Mouse (Mus musculus): ENCODE data around the gene Eif3k. TPM values are rescaled to one million over a fixed set of nuclear protein-coding genes. Genes with fewer than 3 reads are reported as not detected.

The Eif3k gene
- polyA plus RNA-seq, 1 experiment: 228 TPM

DNA sequence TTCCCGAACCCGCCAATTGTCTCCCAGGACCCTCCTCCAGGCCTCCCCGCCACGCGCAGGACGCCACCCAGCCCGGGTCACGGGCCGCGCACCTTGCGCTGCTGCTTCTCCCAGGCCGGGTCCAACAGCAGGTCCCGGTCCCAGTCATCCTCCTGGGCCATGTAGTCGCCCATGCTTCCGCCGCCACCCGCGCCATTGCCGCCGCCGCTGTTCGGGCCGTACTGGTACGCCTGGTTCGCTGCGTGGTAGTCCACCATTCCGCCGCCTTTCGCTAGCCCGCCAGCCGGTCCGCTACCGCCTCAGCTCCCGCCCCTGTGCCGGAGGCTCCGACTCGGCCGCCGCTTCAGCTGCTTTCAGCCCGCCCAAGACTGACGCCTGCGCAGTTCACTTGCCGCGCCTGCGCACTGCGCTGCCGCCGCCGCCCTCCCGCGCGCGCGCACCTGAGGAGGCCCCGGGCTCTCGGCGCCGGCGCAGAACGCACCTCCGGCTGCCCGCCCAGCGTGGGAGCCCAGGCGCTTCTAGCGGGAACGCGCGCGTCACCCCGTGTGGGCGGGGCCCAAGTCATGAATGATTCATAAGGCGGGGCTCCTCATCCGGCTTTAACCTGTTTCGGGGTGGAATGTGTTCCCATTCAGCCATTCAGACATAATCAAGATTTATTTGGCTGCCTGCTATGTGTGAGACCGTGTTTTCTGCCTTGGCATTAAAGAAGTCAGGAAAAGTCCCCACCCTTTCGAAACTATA lies 19.6 kb downstream of the Eif3k start, which contains the start of gene Actn4:
Actn4 (minus strand) TSS at position 414 of the 744 bp plus-strand sequence.
- peak within 1 kb of the TSS; percentile 93 for H3K4me3 ChIP-seq (ENCODE audit: insufficient read depth, low read length)
- H3K4me1 ChIP-seq (ENCODE audit: control insufficient read depth, insufficient read depth, low read length): peaks cover 35% of the 10 kb centered on the region
- peak within 1 kb of the TSS; percentile 30; the same call in 1 of the 2 replicates for H3K27ac ChIP-seq (ENCODE audit: insufficient read depth, low read depth, low read length)
- TF ChIP-seq POLR2A (IDR thresholded peaks at IDR 0.05; ENCODE audit: borderline replicate concordance, low read depth, low read length) (peak; percentile 70; the same call in 1 of the 2 replicates), CTCF (IDR thresholded peaks at IDR 0.05; ENCODE audit: low read depth, low read length) (no peak)

DNA sequence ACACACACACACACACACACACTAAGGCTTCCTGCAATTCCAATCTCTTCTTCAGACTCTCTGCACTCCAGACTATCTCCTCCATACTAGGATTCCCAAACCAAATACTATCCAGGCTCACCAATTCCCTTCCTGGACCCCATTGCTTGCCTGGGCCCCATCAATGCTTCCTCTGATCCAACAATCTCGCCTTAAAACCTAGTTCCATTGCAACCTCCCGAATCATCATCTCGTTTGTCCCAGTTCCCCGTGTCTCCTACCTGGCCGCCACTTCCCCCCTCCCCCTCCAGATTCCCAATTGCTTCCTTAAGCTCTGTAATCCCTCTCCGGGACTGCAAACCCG lies 20.1 kb downstream of the Eif3k start:
- Histone ChIP-seq H3K4me3 (ENCODE audit: insufficient read depth, low read length) (peak overlapping the region; percentile 93), H3K4me1 (ENCODE audit: control insufficient read depth, insufficient read depth, low read length) (peaks cover 37% of the 10 kb centered on the region), H3K27ac (ENCODE audit: insufficient read depth, low read depth, low read length) (peak overlapping the region; percentile 30; the same call in 1 of the 2 replicates)
- no peak for TF ChIP-seq CTCF (IDR thresholded peaks at IDR 0.05; ENCODE audit: low read depth, low read length)
- no peak for TF ChIP-seq POLR2A (IDR thresholded peaks at IDR 0.05; ENCODE audit: borderline replicate concordance, low read depth, low read length)

DNA sequence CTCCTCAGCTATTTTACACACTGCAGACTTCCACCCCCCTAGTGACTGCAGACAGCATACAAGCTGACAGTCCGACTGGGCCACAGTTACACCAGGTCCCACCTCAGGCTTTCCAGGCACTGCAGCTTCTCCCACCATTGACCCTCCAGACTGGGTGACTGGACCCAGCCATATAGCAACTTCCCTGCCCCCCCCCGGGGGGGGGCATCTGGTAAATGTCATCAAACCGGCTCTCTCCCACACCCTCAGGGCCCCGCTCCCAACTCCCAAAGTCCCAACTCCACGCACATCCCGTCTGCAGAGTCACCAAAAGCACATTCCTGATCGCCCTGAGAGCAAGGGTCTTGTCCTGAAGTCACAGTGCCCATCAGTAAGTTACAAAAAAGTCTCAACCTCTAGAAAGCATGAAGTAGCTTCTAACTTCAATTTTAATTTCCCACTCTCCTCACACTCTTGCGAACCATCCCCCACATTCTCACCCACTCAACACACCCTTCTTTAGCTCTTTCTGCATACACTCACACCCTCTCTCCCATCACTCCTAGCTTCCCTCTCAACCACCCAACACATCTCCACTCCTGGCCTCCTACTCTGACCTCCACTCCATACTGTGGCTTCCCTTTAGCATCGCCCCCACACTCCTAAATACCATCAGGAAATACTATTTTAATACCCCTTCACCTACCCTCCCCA lies 21.2 kb downstream of the Eif3k start:
- Histone ChIP-seq H3K4me3 (ENCODE audit: insufficient read depth, low read length) (peak overlapping the region; percentile 93), H3K4me1 (ENCODE audit: control insufficient read depth, insufficient read depth, low read length) (peaks cover 40% of the 10 kb centered on the region), H3K27ac (ENCODE audit: insufficient read depth, low read depth, low read length) (no peak overlapping the region)
- no peak for TF ChIP-seq CTCF (IDR thresholded peaks at IDR 0.05; ENCODE audit: low read depth, low read length)
- no peak for TF ChIP-seq POLR2A (IDR thresholded peaks at IDR 0.05; ENCODE audit: borderline replicate concordance, low read depth, low read length)

GRCm38 (mm10) chr7:28959505-28960045 lies 22.1 kb downstream of the Eif3k start:
- Histone ChIP-seq H3K27ac (ENCODE audit: insufficient read depth, low read depth, low read length) (no peak overlapping the region), H3K4me3 (ENCODE audit: insufficient read depth, low read length) (peak overlapping the region; percentile 93; the same call in 1 of the 2 replicates), H3K4me1 (ENCODE audit: control insufficient read depth, insufficient read depth, low read length) (peaks cover 48% of the 10 kb centered on the region)
- TF ChIP-seq CTCF (IDR thresholded peaks at IDR 0.05; ENCODE audit: low read depth, low read length) (no peak), POLR2A (IDR thresholded peaks at IDR 0.05; ENCODE audit: borderline replicate concordance, low read depth, low read length) (no peak)

DNA sequence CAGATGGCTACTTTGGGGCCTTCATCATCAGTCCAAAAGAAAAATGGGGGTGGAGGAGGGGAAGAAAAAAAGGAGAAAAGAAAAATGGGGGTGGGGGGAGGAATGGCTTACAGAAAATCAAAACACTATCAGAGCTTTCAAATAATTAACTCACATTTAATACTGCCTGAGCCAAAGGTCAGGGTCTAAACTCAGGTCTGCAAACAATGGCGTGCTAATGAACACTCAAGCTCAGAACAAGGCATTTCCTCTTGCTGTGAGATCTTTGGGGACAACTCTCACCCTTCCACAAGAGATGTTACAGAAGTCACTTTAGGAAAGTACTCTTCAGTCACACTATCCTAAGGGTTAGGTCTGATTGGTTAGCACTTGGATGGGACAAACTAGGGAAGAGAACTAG lies 22.9 kb downstream of the Eif3k start:
- Histone ChIP-seq H3K27ac (ENCODE audit: insufficient read depth, low read depth, low read length) (no peak overlapping the region), H3K4me1 (ENCODE audit: control insufficient read depth, insufficient read depth, low read length) (peaks cover 54% of the 10 kb centered on the region), H3K4me3 (ENCODE audit: insufficient read depth, low read length) (no peak overlapping the region)
- TF ChIP-seq POLR2A (IDR thresholded peaks at IDR 0.05; ENCODE audit: borderline replicate concordance, low read depth, low read length) (no peak), CTCF (IDR thresholded peaks at IDR 0.05; ENCODE audit: low read depth, low read length) (no peak)

GRCm38 (mm10) chr7:28957997-28958725 lies 23.5 kb downstream of the Eif3k start:
- no peak overlapping the region for H3K4me3 ChIP-seq (ENCODE audit: insufficient read depth, low read length)
- peaks cover 60% of the 10 kb centered on the region for H3K4me1 ChIP-seq (ENCODE audit: control insufficient read depth, insufficient read depth, low read length)
- H3K27ac ChIP-seq (ENCODE audit: insufficient read depth, low read depth, low read length): peak overlapping the region; percentile 14
- TF ChIP-seq CTCF (IDR thresholded peaks at IDR 0.05; ENCODE audit: low read depth, low read length): no peak
- TF ChIP-seq POLR2A (IDR thresholded peaks at IDR 0.05; ENCODE audit: borderline replicate concordance, low read depth, low read length): no peak

GRCm38 (mm10) chr7:28957286-28957685 lies 24.4 kb downstream of the Eif3k start:
- no peak overlapping the region for H3K27ac ChIP-seq (ENCODE audit: insufficient read depth, low read depth, low read length)
- no peak overlapping the region for H3K4me3 ChIP-seq (ENCODE audit: insufficient read depth, low read length)
- peaks cover 65% of the 10 kb centered on the region for H3K4me1 ChIP-seq (ENCODE audit: control insufficient read depth, insufficient read depth, low read length)
- TF ChIP-seq POLR2A (IDR thresholded peaks at IDR 0.05; ENCODE audit: borderline replicate concordance, low read depth, low read length) (no peak), CTCF (IDR thresholded peaks at IDR 0.05; ENCODE audit: low read depth, low read length) (no peak)

DNA sequence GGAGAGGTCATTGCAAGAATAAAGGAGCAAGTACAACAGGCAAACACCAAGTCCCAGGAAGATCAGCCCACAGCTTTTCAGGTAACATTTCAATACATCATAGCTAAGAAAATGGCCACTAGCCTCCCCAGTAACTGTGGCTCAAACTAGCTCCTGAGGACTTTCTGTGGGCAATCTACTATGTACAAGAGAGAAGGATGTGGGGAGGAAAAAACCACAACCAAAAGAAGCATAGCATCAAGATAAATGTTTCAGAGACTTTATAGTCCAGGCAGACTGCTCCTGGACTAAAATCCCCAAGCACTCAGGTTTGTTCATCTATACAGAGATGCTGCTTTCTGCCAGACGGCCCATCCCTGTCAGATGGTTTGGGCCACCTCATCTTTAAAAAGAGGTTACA lies 25.4 kb downstream of the Eif3k start:
- TF ChIP-seq CTCF (IDR thresholded peaks at IDR 0.05; ENCODE audit: low read depth, low read length): no peak
- TF ChIP-seq POLR2A (IDR thresholded peaks at IDR 0.05; ENCODE audit: borderline replicate concordance, low read depth, low read length): no peak
- H3K27ac ChIP-seq (ENCODE audit: insufficient read depth, low read depth, low read length): no peak overlapping the region
- H3K4me1 ChIP-seq (ENCODE audit: control insufficient read depth, insufficient read depth, low read length): peaks cover 75% of the 10 kb centered on the region
- no peak overlapping the region for H3K4me3 ChIP-seq (ENCODE audit: insufficient read depth, low read length)

DNA sequence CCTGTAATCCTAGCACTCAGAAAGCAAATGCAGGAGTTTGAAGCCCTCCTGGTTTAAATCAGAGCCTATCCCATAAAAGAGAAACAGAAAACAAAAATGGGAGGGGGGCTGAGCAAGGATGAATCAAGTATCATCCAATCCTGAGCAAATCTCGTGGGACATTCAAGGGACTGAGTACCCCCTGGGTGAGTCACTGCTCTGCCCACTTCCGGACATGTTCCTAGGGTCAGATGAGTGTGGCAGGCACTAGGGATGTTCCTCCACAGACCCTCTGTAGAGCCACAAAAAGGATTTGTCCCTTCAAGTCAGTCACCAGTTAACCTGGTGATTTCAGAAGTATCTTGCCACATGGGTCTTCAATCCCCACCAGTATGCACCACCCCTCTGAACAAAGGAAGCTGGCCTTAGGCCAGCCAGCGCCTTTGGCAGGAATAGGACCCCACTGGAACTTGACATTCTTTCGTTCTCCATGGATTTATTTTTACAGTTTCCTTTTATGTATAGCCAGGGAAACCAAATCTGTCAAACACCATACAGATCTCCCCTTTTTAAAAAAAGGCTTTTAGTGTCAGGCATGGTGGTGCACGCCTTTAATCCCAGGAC lies 26.3 kb downstream of the Eif3k start:
- Histone ChIP-seq H3K4me1 (ENCODE audit: control insufficient read depth, insufficient read depth, low read length) (peaks cover 78% of the 10 kb centered on the region), H3K4me3 (ENCODE audit: insufficient read depth, low read length) (no peak overlapping the region), H3K27ac (ENCODE audit: insufficient read depth, low read depth, low read length) (peak overlapping the region; percentile 39)
- TF ChIP-seq CTCF (IDR thresholded peaks at IDR 0.05; ENCODE audit: low read depth, low read length): no peak
- no peak for TF ChIP-seq POLR2A (IDR thresholded peaks at IDR 0.05; ENCODE audit: borderline replicate concordance, low read depth, low read length)

Measured in bone marrow macrophage, adult 2 months (primary cell).